Mouse (Mus musculus) lung, adult 2 months (tissue): ENCODE data around the gene Galnt6.

ENCODE experiments used
- CTCF ChIP-seq: fragments of 200-500 bp; IDR thresholded peaks from 2 replicates; pipeline ENCODE4 v1.5.1; 2011; ENCODE audit warnings: mild to moderate bottlenecking, low read length, control low read depth; ENCODE audit not compliant: insufficient read depth
- POLR2A ChIP-seq: fragments of 200-500 bp; IDR thresholded peaks from 2 replicates; pipeline ENCODE4 v1.6.1; 2011; ENCODE audit warnings: low read depth, mild to moderate bottlenecking, control low read depth, low read length, borderline replicate concordance; ENCODE audit errors: extremely low read depth

- TF ChIP-seq CTCF (no peak), POLR2A (no peak)
Observed at GRCm38 (mm10) chr15:100673585-100674391, 55.4 kb downstream of the Galnt6 start.
